Mouse (Mus musculus): ENCODE measurements around the gene Zfp180. TPM values are rescaled to one million over a fixed set of nuclear protein-coding genes. Genes with fewer than 3 reads are reported as not detected.

The Zfp180 gene
- total and polyA plus RNA-seq, 3 experiments: 11.4 to 16.4 (median 14.5) TPM

DNA sequence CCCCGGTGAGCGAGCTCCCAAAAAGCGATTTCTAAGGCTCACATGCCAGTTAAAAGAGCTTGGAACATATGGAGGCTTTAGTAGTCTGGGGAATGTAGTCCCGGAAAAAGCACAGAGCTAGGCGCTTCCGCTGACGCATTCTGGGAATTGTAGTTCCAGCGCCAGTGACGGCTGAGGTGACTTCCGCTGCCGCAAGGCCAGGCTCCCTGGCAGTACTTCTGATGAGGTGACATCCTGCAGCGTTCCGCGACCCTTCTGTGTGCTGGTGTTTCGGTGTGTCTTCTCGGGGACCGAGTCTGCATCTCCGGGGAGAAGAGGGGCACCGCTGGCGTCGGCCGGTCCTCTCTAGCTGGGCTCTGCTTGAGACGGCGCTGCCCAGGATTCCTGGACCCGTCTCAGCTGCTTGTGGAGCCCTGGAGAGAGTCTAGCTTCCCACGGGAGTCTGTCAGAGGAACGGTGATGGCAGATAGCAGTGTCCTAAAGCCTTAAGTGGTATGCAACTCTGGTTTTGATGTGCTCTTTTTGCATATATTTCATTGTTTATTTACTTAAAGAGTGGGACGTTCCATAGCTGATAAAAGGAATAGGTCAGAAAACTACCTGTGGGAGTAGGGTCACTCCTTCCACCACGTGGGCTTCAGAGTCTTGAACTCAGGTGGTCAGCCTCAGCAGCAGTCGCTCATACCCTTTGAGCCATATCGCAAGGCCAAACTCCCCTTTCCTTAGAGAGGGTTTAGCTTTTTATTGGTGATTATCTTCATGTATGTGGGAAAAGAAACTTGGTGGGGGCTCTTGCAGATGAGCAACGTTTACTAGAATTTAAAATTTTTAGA is 52.5 kb downstream of the Zfp180 start, which contains the start of gene Zfp235:
Zfp235 (plus strand) TSS at position 174 of the 833 bp plus-strand sequence.
- TF ChIP-seq EP300 (IDR thresholded peaks at IDR 0.05; ENCODE audit: low read length): no peak
- TF ChIP-seq RAD21 (IDR thresholded peaks at IDR 0.05; ENCODE audit: low read depth, low read length): no peak
- no peak for TF ChIP-seq E2F4 (IDR thresholded peaks at IDR 0.05; ENCODE audit: insufficient replicate concordance, low read depth, low read length)
- peak; percentile 86 for TF ChIP-seq SIN3A (IDR thresholded peaks at IDR 0.05; ENCODE audit: low read length)
- peak; percentile 39; the same call in 1 of the 2 replicates for TF ChIP-seq JUND (conservative IDR thresholded peaks at IDR 0.05; ENCODE audit: low read depth, low read length)
- TF ChIP-seq NELFE (IDR thresholded peaks at IDR 0.05; ENCODE audit: low read depth, low read length): peak; percentile 71
- no peak for TF ChIP-seq USF1 (IDR thresholded peaks at IDR 0.05; ENCODE audit: low read depth, low read length)
- TF ChIP-seq ZMIZ1 (IDR thresholded peaks at IDR 0.05; ENCODE audit: low read depth, low read length): peak; percentile 53; the same call in 1 of the 2 replicates
- TF ChIP-seq ETS1 (conservative IDR thresholded peaks at IDR 0.05; ENCODE audit: low read depth, low read length): peak; percentile 27; the same call in 1 of the 2 replicates
- TF ChIP-seq KAT2A (IDR thresholded peaks at IDR 0.05; ENCODE audit: insufficient replicate concordance, low read length): peak; percentile 95
- no peak for TF ChIP-seq JUN (IDR thresholded peaks at IDR 0.05; ENCODE audit: insufficient read depth, low read depth, low read length)
- TF ChIP-seq GABPA (IDR thresholded peaks at IDR 0.05; ENCODE audit: insufficient replicate concordance, low read depth, low read length): peak; percentile 77; the same call in 1 of the 2 replicates
- TF ChIP-seq ZNF384 (IDR thresholded peaks at IDR 0.05; ENCODE audit: low read depth, low read length): no peak
- peak; percentile 60; the same call in 1 of the 2 replicates for TF ChIP-seq TBP (conservative IDR thresholded peaks at IDR 0.05; ENCODE audit: low read depth, low read length)
- TF ChIP-seq SMC3 (IDR thresholded peaks at IDR 0.05; ENCODE audit: low read depth, low read length): no peak
- peak; percentile 52; the same call in 1 of the 2 replicates for TF ChIP-seq CHD2 (IDR thresholded peaks at IDR 0.05; ENCODE audit: low read length)
- peak; percentile 74 for TF ChIP-seq IRF4 (IDR thresholded peaks at IDR 0.05; ENCODE audit: low read depth, low read length)
- TF ChIP-seq MYC (IDR thresholded peaks at IDR 0.05; ENCODE audit: low read depth, low read length): peak; percentile 31; the same call in 1 of the 2 replicates
- peak; percentile 94 for TF ChIP-seq ELF1 (IDR thresholded peaks at IDR 0.05; ENCODE audit: low read depth, low read length)
- peak; percentile 74 for TF ChIP-seq MXI1 (IDR thresholded peaks at IDR 0.05; ENCODE audit: low read depth, low read length)
- peak; percentile 99 for TF ChIP-seq HCFC1 (IDR thresholded peaks at IDR 0.05; ENCODE audit: low read depth, low read length)
- TF ChIP-seq MEF2A (IDR thresholded peaks at IDR 0.05; ENCODE audit: borderline replicate concordance, low read depth, low read length): no peak; the same call in 1 of the 2 replicates
- TF ChIP-seq POLR2AphosphoS2 (IDR thresholded peaks at IDR 0.05; ENCODE audit: low read depth, low read length): peak; percentile 41; the same call in 1 of the 2 replicates
- TF ChIP-seq POLR2A (IDR thresholded peaks at IDR 0.05; ENCODE audit: low read depth, low read length): peak; percentile 84
- TF ChIP-seq MAX (IDR thresholded peaks at IDR 0.05; ENCODE audit: low read length): peak; percentile 28; the same call in 1 of the 2 replicates
- TF ChIP-seq TCF12 (IDR thresholded peaks at IDR 0.05; ENCODE audit: low read depth, low read length): peak; percentile 68
- Histone ChIP-seq H3K36me3 (replicated peaks in 1 of 2; ENCODE audit: control insufficient read depth in 1 of 2, insufficient read depth in 1 of 2, low read length in 1 of 2) (peaks cover 6 to 35% of the 10 kb centered on the region in 2 experiments), H3K27ac (ENCODE audit: insufficient read depth, low read depth) (no peak within 1 kb of the TSS), H3K9ac (ENCODE audit: insufficient read depth, low read depth) (peak within 1 kb of the TSS; percentile 91), H3K4me3 (replicated peaks in 1 of 3; ENCODE audit: low read depth in 2 of 3, low read length in 2 of 3, poor library complexity in 1 of 3) (peak within 1 kb of the TSS; percentile 70 to 98 (median 82)), H3K27me3 (replicated peaks) (no peaks in the 10 kb centered on the region), H3K4me2 (ENCODE audit: insufficient read depth, low read depth, poor library complexity, severe bottlenecking) (peak within 1 kb of the TSS; percentile 82), H3K9me3 (replicated peaks; ENCODE audit: low read length) (no peaks in the 10 kb centered on the region), H3K4me1 (ENCODE audit: control insufficient read depth in 1 of 2, insufficient read depth in 2 of 2) (peaks cover 5 to 23% of the 10 kb centered on the region in 2 experiments), H3K79me2 (replicated peaks; ENCODE audit: control insufficient read depth, extremely low read depth, insufficient read depth, poor library complexity, severe bottlenecking) (no peaks in the 10 kb centered on the region)
- dilution Hi-C loops (cut with MboI; ENCODE audit: extremely low pct_ligation_motif_present, extremely low pct_unique_long_range_greater_than_20kb, low sequenced_read_pairs) (no loop called here), in situ Hi-C loops (cut with MboI; ENCODE audit: low pct_ligation_motif_present, low pct_unique_long_range_greater_than_20kb, low sequenced_read_pairs) (no loop called here)
- peak; percentile 83 for DNase-seq (ENCODE audit: extremely low read depth)
